In genomic region chr8:111062072-111062757, GRCm38 (mm10) we compare ENCODE assay signal across 8 mouse cellular contexts. TPM values are rescaled to one million over a fixed set of nuclear protein-coding genes. Genes with fewer than 3 reads are reported as not detected.
DNase-seq lines count a peak whose midpoint lies in the region; ATAC-seq and TF ChIP-seq lines count a peak whose summit lies in the region.

No protein-coding gene starts in this region.

- no peak for TF ChIP-seq CTCF in thymus, adult 2 months (IDR thresholded peaks at IDR 0.05; ENCODE audit: borderline replicate concordance, control insufficient read depth, extremely low read depth, insufficient read depth, low read length, poor library complexity)

- no peaks in the 10 kb centered on the region for H3K9me3 ChIP-seq in hindbrain, embryonic 10.5 days
- H3K9me3 ChIP-seq in lung, embryonic 16.5 days (ENCODE audit: control insufficient read depth, low read length) = no peaks in the 10 kb centered on the region

- peak overlapping the region; percentile 62 for H3K9ac ChIP-seq in lung, embryonic 16.5 days (ENCODE audit: low read length)

- ATAC-seq in frontal cortex, adult (ENCODE audit: low TSS enrichment) = peak; percentile 82
- peak; percentile 88 for ATAC-seq in lung, embryonic 16.5 days (ENCODE audit: low read depth)

- peaks cover 19% of the 10 kb centered on the region for H3K36me3 ChIP-seq in hindbrain, embryonic 10.5 days
- H3K36me3 ChIP-seq in lung, embryonic 16.5 days (ENCODE audit: control insufficient read depth, insufficient read depth, low read length) = no peaks in the 10 kb centered on the region
- no peaks in the 10 kb centered on the region for H3K36me3 ChIP-seq in thymus, adult 2 months (ENCODE audit: control insufficient read depth, insufficient read depth, low read length)

- H3K4me1 ChIP-seq in hindbrain, embryonic 10.5 days (replicated peaks) = peaks cover 34% of the 10 kb centered on the region
- H3K4me1 ChIP-seq in lung, embryonic 16.5 days (replicated peaks; ENCODE audit: control insufficient read depth, insufficient read depth, low read length) = peaks cover 14% of the 10 kb centered on the region
- peaks cover 8% of the 10 kb centered on the region for H3K4me1 ChIP-seq in thymus, adult 2 months (replicated peaks; ENCODE audit: control insufficient read depth, insufficient read depth, low read length)

- peak; percentile 76 for DNase-seq in MEL-GATA-1-ER (ENCODE audit: extremely low read depth, low read depth)
- peak; percentile 95 for DNase-seq in cerebellum, adult 9-10 months
- peak; percentile 92 for DNase-seq in hindbrain, embryonic 10.5 days (ENCODE audit: low spot score)
- DNase-seq in layer of hippocampus, adult 9-11 months = peak; percentile 83
- peak; percentile 63 for DNase-seq in ovary, adult 18-20 months (ENCODE audit: low spot score)
- DNase-seq in thymus, adult 2 months = peak; percentile 86

- peak overlapping the region; percentile 87 for H3K27ac ChIP-seq in hindbrain, embryonic 10.5 days
- no peak overlapping the region for H3K27ac ChIP-seq in lung, embryonic 16.5 days (ENCODE audit: low read length)
- no peak overlapping the region for H3K27ac ChIP-seq in thymus, adult 2 months (ENCODE audit: control insufficient read depth, insufficient read depth, low read length)

- H3K4me2 ChIP-seq in lung, embryonic 16.5 days (ENCODE audit: low read depth, low read length) = peak overlapping the region; percentile 64

- WGBS in hindbrain, embryonic 10.5 days = under 1% methylated on average over 27 of the region's 27 CpGs
- WGBS in lung, embryonic 16.5 days = under 1% methylated on average over 27 of the region's 27 CpGs
- WGBS in thymus, adult 2 months = under 1% methylated on average over 27 of the region's 27 CpGs

- H3K4me3 ChIP-seq in hindbrain, embryonic 10.5 days = peak overlapping the region; percentile 70
- H3K4me3 ChIP-seq in lung, embryonic 16.5 days (ENCODE audit: low read length) = peak overlapping the region; percentile 67
- peak overlapping the region; percentile 91 for H3K4me3 ChIP-seq in thymus, adult 2 months (ENCODE audit: control insufficient read depth, insufficient read depth, low read length)

- no peak for TF ChIP-seq POLR2A in thymus, adult 2 months (IDR thresholded peaks at IDR 0.05; ENCODE audit: control insufficient read depth, extremely low read depth, insufficient read depth, low read length, poor library complexity)

- 0 out of 2 replicates have a peak, but pooled peaks cover 3% of the 10 kb centered on the region for H3K27me3 ChIP-seq in hindbrain, embryonic 10.5 days (ENCODE audit: insufficient read depth, poor library complexity, severe bottlenecking)
- H3K27me3 ChIP-seq in lung, embryonic 16.5 days (ENCODE audit: control insufficient read depth, insufficient read depth, low read depth, low read length) = no peaks in the 10 kb centered on the region
- H3K27me3 ChIP-seq in thymus, adult 2 months (ENCODE audit: control insufficient read depth, insufficient read depth, low read length) = no peaks in the 10 kb centered on the region

RNA-seq across cellular contexts. Expression of gene Exosc6, which starts 6.1 kb away (rescaled TPM):
- polyA plus RNA-seq in hindbrain, embryonic 10.5 days (2016; fragmentation: Nextera tagmentation; extraction: Ambion mirVana) = 17.0 and 17.4 TPM in 2 replicates
- polyA plus RNA-seq in lung, embryonic 16.5 days (2015; fragmentation: Nextera tagmentation; extraction: Ambion mirVana) = 2.1 and 5.4 TPM in 2 replicates
- 38.7 and 68.8 TPM in 2 replicates for polyA plus RNA-seq in thymus, adult 2 months (2012; rRNA removed)

RNA-seq across cellular contexts. Expression of gene Aars, which starts 29.3 kb away (rescaled TPM):
- polyA plus RNA-seq in hindbrain, embryonic 10.5 days (2016; fragmentation: Nextera tagmentation; extraction: Ambion mirVana) = 76.2 TPM in 2 replicates
- polyA plus RNA-seq in lung, embryonic 16.5 days (2015; fragmentation: Nextera tagmentation; extraction: Ambion mirVana) = 47.2 and 50.9 TPM in 2 replicates
- polyA plus RNA-seq in thymus, adult 2 months (2012; rRNA removed) = 27.4 and 29.5 TPM in 2 replicates

RNA-seq across cellular contexts. Expression of gene Clec18a, which starts 30.0 kb away (rescaled TPM):
- 1.3 and 1.5 TPM in 2 replicates for polyA plus RNA-seq in hindbrain, embryonic 10.5 days (2016; fragmentation: Nextera tagmentation; extraction: Ambion mirVana)
- not detected in 2 replicates for polyA plus RNA-seq in lung, embryonic 16.5 days (2015; fragmentation: Nextera tagmentation; extraction: Ambion mirVana)
- 0.04 and 0.11 TPM in 2 replicates for polyA plus RNA-seq in thymus, adult 2 months (2012; rRNA removed)

RNA-seq across cellular contexts. Expression of gene Ddx19b, which starts 30.7 kb away (rescaled TPM):
- 8.0 and 10.7 TPM in 2 replicates for polyA plus RNA-seq in hindbrain, embryonic 10.5 days (2016; fragmentation: Nextera tagmentation; extraction: Ambion mirVana)
- 6.0 and 7.2 TPM in 2 replicates for polyA plus RNA-seq in lung, embryonic 16.5 days (2015; fragmentation: Nextera tagmentation; extraction: Ambion mirVana)
- 7.1 and 7.4 TPM in 2 replicates for polyA plus RNA-seq in thymus, adult 2 months (2012; rRNA removed)

RNA-seq across cellular contexts. Expression of gene Pdpr, which starts 32.2 kb away (rescaled TPM):
- 10.4 and 10.8 TPM in 2 replicates for polyA plus RNA-seq in hindbrain, embryonic 10.5 days (2016; fragmentation: Nextera tagmentation; extraction: Ambion mirVana)
- polyA plus RNA-seq in lung, embryonic 16.5 days (2015; fragmentation: Nextera tagmentation; extraction: Ambion mirVana) = 9.2 and 9.6 TPM in 2 replicates
- 19.8 and 24.3 TPM in 2 replicates for polyA plus RNA-seq in thymus, adult 2 months (2012; rRNA removed)
